Mouse (Mus musculus): ENCODE data around the gene Snx1. TPM values are rescaled to one million over a fixed set of nuclear protein-coding genes. Genes with fewer than 3 reads are reported as not detected.
A peak's percentile ranks its signal among the peaks of the same experiment; 100 is the strongest.

Gene Snx1
- polyA plus RNA-seq, 1 experiment = 131 TPM

DNA sequence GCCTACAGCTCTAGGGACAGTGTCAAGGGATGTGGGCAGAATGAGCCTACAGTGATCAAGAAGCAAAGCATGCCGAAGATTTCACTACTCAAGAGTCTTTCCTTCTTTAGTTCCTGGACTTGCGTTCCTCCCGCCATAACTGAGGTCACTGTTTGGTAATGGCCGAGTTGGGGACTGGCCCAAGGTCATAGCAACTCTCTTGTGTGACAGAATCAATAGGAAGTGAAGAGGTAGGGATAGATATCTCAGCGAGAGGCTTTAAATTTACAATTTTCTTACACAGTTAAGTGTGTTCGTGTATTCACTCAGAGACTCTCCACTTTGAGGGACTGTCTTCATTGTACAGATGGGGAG lies 783 bp upstream of the Snx1 start:
- no peak for DNase-seq (ENCODE audit: low read depth)

DNA sequence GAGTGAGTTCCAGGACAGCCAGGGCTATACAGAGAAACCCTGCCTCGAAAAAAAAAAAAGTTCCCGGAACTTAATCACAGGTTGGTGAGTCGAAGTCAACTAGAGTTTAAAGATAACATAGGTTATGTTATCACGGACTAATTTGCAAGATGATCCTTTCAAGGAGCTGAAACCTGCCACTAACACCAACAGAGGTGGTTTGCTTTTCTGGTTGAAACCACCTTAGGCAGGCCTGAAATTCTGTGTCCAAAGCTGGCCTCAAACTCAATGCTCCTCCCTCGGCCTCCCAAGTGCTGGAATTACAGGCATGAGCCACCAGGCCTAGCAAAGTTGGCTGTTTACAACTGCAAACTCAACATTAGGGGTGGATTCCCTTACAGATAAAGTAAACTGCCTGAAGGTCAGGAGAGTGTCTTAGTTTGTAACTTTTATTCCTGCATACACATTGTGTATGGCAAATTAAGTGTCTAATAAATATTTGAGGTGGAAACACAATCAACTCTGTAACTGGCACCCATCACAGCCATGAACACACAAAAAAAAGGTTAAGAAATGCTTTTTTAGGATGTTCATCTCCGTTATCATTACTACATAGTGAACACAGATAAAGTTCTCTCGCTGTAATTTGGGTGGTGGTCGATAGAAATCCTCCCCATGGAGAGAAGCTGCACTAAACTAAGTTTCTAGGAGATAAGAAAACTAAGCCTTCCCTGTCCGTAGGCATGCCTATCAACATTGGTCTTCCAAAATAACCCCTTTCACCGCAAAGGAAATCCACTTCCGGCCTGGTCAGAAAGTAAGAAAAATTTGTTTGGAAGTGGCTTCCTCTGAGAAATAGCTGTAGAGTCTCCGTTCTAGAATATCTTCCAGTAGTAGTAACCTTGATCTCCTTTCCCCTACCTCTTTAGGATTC lies 588 bp downstream of the Snx1 start:
- DNase-seq (ENCODE audit: low read depth) = no peak

DNA sequence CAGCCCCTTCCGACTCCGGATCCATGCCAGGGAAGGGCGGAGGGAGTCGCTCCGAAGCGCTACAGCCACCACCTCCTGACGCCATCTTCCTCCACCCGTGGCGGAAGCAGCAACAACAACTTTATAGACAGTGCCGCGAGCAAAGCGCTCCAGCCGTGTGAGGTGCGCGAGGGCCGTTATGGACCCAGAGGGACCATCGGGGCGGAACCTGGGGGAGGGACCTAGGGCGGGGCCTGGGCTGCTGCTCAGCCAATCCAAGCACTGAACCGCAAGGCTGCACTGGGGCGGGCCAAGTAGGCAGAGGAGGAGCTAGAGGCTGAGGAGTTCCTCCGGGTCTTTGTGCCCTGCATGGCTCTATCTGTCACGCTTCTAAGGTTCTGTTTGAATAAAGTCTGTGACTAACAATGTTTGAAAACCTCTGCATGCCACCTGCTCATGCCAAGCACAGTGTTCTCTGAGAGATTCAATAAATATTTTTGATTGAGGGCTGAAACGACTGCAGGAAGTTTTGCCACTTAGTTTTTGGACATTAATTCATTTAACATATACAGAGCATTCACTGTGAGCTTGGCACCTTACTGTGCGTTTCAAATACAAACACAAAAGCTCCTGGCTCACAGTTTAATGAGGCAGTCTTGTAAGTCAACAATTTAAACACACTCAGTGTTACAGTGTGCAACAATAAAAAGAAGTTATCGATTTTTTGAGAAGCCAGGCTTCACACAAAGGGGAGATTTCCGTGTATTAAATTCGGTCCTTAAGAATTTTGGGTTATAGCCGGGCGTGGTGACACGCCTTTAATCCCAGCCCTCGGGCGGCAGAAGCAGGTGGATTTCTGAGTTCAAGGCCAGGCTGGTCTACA lies 1.5 kb downstream of the Snx1 start:
- peak; percentile 41 for DNase-seq (ENCODE audit: low read depth)

DNA sequence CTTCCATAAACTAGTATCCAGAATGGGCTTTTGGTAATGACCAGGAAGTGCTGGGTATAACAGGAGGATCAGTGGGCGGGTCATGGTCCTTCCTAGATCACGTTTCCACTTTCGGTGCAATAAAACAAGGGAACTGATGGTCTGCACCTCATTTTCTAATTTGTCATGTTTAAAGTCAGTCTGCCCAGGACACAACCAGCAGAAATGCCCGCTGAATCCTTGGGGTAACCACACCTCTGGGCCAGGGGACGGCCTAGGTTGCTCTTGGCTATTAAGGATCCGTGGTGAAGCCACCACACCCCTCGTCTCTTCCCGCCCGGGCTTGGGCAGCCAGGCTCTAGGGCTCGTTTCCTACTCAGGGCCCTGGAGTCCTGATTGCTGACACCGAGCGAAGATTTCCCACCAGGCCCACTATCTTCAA lies 2.3 kb downstream of the Snx1 start:
- no peak for DNase-seq (ENCODE audit: low read depth)

DNA sequence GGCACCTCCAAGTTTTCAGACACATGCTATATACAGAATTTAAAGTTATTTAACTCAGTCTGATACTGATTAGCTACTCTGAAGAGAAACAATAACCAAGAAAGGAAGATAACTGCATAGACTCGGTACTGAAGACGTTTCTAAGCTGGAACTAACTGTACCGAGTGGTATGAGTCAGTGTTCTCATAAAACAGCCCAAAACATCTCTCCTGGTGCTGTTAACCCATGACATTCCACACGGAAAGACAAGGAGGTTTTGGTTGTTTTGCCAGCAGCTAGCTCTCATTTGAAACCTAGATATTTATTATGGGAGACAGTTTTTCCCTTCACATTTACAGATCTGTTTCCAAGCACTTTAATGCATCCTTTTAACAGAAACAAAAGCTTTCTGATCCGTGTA lies 2.7 kb downstream of the Snx1 start:
- no peak for DNase-seq (ENCODE audit: low read depth)

DNA sequence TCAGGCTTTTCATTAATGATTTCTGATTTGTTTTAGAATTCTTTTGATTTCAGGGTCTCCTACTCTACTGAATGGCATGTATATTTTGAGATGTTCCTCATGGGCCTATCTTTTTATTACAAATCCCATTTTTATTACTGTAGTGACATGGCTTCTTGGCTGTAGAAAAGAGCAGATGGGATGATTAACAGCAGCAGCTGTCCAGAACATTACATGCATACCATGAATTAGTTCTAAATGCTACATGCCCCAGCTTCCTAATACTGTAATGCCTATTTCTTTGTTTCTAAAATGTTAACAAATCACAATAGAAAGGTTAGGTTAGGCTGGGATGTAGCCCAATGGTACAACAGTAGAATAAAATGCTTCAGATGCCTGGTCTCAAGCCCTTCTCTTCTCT lies 5.0 kb downstream of the Snx1 start:
- DNase-seq (ENCODE audit: low read depth) = no peak

DNA sequence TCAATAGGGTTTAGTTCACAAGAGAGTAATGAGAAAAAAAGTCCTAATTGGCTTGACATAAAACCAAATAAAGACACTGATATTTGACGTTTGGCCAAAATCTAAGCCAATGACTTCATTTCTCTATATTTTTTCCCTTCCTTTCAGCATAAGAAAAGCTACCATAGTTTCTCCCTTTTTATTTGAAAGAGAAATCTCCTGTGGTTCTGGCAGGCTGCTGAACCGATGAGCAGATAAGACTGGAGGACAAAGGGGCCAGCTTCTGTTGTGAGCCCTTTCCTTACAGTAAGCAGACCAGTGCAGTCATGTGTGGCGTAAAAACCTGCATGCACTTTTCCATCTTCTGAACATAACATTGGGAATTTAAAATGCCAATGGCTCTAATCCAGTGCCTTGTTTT lies 5.4 kb downstream of the Snx1 start:
- DNase-seq (ENCODE audit: low read depth) = no peak

DNA sequence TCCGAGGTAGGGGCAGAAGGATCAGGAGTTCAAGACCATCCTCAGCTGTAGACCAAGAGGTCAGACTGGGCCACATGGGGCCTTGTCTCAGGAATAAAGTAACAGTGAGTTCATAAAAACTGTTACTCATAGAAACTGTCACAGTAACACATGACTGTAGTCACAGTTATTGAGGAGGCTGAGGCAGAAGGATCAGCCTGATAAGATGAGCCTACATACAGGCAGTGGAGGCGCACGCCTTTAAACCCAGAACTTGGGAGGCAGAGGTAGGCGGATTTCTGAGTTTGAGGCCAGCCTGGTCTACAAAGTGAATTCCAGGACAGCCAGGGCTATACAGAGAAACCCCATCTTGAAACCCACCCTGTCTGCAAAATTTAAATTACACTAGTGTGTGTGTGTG lies 6.3 kb downstream of the Snx1 start:
- DNase-seq (ENCODE audit: low read depth) = no peak

DNA sequence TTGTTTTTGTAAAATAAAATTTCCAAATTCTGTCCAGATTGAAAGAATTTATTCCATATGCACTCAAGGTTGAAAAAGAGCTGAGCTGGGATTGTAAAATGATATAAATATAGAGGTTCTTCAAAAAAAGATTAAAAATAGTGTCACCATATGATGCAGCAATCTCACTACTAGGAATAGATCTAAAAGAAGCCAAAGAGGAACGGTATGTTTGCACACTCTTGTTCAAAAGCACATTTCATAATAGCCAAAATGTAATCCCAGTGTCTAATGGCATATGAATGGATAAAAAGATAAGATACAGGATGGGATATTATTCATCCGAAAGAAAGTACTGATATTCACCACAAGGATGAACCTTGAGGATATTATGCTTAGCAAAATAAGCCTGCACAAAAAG lies 6.9 kb downstream of the Snx1 start:
- DNase-seq (ENCODE audit: low read depth) = no peak

DNA sequence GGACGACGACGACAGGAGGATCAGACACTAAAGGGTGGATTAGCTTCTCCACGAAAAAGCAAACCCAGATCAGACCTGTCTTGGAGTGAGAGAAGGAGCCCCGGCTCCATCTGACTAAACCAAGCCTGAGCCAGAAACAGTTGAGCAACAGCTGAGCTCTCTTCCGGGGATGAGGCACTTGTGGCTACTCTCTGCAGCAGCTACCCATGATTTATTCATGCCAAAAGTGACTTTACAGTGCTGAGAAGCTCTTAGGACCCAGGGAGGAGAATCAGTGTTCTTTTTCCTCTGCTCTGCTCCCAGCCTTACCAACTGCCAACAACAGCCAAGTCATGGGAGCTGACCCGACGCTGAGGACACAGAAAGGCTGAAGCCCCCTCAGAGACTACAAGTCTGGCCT lies 9.5 kb downstream of the Snx1 start:
- DNase-seq (ENCODE audit: low read depth) = no peak

DNA sequence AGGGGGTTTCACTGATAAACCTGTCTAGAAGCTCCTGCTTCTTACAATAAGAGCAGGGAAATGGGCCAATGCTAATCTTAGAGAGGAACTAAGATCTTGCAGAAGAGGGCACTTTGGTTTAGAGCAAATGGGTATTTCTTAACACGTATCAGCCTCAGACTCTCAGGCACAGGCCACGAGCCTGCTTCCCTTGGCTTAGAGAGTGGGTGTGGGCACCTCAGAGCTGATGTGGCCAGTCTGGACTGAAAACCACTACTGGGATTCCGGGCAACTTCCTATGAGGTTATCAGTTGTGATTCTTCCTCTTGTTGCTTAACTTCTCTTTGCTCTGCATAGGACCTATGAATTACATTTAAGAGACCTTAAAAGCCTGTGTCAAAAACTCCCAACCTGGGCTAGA lies 12.0 kb downstream of the Snx1 start:
- no peak for DNase-seq (ENCODE audit: low read depth)

DNA sequence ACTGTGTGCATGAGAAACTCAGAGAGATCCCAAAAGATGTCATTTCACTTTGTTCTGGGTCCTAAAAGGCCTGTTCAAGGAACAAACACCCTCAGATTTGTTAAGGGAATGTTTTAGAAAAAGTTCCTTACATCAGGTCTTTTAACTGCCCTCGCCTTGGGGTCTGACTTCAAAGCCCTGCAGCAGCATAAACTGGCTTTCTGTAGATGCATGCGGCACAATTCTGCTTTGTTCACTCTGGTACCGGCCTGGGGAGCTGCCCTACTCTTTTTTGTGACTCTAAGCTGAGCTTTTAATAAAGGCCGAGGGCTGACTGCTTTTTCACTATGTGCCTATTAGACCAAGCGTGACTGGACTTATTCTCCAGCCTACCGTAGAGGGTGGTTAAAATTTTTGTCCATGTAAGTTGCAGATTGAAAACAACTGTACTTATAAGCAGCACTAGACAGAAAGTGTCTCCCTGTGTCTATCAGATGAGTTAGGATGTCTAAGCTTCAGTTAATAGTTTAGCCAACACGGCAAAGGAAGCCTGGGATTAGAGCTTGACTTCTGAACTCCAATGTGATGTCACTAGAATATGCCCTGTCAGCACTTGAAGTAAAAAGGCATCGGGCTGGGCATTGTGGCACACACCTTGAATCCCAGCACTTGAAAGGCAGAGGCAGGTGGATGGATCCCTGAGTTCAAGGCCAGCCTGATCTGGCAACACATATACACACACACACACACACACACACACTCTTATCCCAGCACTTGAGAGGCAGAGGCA lies 15.6 kb downstream of the Snx1 start:
- DNase-seq (ENCODE audit: low read depth) = no peak

DNA sequence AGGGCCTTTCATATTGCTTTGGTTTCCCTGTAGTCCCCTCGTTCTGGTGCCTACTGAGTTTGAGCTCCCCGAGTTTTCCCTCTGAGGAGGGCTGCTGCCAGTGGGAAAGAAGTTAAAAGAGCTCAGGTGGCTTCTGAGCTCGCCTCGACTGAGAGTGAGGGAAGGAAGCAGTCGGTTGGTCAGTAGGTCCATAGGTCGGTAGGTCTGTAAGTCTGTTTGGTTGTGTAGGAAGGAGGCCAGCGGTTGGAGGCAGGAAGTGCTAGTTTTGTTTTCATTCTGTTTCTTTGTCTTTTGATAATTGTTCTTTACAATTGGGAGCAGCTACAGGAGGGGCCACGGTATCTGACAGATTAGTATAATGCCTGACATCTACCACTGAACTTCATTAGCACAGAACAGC lies 16.3 kb downstream of the Snx1 start:
- no peak for DNase-seq (ENCODE audit: low read depth)

DNA sequence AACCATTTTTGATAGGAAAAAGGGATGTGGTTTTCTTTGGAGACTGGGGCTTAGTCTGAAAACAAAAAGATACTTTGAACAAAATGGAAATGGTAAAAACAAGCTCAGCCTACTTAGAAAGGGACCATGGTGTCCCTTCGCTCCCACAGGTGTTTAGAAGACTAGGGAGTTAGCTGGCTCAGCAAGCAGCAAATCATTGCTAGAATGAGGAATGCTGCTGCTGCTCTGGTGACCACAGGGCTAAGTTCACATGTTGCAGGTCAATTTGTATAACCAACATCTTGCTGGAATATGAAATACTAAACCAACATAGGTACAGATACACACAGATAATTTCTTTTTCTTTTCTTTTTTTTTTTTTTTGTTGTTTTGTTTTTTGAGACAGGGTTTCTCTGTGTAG lies 16.8 kb downstream of the Snx1 start:
- DNase-seq (ENCODE audit: low read depth) = no peak

DNA sequence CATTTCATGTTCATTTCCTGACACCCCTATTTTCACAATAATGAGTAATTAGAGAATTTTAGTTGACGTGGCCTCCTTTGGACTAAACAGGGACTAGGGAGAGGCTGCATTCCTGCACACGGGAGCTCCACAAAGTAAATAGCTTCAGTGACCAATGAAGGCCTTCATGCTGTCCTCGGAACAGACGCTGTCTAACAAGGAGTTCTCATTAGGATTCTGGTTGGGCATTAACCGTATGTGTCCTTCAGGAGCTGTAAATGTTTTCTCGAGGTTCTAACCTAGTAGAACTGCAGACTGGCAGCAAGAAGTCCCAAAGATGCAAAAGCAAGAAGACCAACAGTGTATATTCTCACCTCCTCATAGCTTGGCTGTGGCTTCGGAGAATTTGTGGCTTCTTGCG lies 21.2 kb downstream of the Snx1 start:
- no peak for DNase-seq (ENCODE audit: low read depth)

DNA sequence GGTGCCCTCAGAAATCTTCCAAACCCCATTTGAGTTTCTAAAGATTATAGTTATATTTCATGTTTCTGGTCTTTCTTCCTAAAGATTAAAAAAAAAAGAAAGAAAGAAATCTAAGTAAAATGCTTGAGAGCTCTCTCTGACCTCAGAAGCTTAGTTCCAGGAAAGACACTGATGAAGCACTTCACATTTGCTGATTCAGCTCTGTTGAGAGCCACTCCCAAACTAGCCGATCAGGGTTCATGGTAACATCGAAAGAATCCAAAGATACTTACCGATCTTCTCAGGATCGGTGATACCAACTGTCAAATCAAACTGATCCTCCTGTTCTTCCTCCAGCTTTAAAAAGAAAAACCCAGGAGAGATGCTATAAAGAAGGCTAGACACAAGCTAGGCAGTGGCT lies 21.8 kb downstream of the Snx1 start:
- no peak for DNase-seq (ENCODE audit: low read depth)

DNA sequence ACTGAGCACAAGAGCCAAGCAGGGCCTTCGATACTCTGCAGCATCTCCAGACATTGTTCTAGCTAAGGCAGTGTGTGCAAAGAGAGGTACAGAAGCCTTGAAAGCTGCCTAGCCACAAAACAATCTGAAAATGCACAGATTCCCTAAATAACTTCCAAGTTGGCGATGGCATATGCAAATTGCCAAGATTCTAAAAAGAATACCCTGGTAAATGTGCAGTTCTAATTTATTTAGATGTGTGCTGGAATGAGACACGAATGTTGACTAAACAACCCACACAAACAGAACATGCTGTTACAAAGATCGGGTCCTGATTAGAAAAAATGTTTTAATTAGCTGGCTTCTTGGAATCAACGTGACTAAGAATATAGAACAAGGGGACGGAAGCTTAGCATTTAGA lies 23.7 kb downstream of the Snx1 start:
- no peak for DNase-seq (ENCODE audit: low read depth)

DNA sequence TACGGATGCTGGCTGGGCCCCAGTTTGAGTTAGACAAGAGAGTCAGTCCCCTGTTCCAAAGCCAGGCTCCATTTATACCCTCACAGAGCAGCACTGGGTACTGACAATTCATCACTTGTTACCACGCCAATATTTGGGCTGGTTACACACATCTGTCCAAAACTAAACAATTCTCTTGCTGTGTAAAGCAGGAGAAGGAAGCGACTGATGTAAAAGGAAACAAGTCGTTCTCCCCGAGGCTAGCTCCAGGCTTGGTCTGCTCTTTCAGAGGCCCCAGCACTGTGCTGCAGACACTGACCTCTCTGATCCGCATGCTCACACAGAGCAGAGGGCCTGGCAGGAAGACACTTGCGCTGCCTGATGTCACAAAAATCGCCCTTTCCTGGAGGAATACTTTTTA lies 24.8 kb downstream of the Snx1 start:
- no peak for DNase-seq (ENCODE audit: low read depth)

DNA sequence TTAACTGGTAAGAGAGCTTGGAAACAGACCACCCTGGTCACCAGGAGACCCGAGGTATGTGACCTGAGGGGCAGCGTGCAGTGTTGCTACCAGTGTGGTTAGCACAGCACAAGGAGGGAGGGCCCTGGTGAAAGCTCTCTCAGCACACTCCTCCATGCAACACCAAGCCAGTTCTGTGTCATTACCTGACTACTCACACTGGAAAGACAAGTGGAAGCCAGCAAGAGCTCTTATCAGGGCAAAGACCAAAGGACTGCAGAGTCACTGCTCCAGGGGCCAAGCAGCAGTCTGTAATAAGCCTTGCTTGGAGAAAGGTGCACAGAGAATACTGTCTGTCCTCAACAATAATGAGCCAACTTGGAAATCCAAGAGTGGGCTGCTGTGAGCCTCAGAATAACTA lies 33.7 kb downstream of the Snx1 start:
- no peak for DNase-seq (ENCODE audit: low read depth)

DNA sequence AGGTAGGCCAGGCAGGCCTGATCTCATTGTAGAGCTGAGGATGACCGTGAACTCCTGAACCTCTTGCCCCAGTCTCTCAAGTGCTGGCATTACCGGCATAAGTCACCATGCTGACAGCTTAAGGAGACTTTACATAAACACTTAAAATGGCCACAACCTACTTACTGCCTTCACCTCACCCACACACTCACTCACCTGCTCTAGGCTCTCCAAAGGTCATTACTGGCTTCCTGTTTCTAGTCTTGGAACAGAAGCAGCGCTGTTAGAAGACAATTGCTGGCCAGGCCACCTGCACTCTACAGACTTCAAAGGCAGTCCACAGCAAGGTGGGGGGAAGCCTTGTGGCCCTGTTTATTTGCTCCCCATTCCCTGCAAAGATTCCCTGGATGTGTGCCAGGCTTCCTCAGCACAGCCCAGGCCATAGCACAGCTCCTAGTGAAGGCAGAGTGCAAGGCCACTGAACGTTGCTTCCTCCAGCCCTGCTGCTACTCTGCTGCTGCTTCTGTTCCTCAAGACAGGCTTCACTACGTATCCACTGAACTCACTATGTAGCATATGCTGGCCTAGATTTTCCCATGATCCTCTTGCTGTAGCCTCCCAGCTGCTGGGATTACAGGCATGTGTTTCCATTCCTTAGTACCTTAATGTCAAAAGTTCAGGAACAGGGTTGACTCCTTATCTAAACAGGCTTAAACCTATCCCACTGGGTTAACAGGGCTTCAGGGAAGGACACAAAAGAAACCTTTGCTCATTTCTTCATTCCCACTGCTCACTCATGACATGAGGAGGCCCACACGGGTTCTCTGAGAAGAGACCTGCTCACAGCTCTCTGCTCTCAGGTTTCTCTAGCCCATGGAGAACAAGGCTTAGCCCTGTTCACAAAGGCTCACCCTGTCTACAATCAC lies 34.8 kb downstream of the Snx1 start:
- DNase-seq (ENCODE audit: low read depth) = peak; percentile 17

DNA sequence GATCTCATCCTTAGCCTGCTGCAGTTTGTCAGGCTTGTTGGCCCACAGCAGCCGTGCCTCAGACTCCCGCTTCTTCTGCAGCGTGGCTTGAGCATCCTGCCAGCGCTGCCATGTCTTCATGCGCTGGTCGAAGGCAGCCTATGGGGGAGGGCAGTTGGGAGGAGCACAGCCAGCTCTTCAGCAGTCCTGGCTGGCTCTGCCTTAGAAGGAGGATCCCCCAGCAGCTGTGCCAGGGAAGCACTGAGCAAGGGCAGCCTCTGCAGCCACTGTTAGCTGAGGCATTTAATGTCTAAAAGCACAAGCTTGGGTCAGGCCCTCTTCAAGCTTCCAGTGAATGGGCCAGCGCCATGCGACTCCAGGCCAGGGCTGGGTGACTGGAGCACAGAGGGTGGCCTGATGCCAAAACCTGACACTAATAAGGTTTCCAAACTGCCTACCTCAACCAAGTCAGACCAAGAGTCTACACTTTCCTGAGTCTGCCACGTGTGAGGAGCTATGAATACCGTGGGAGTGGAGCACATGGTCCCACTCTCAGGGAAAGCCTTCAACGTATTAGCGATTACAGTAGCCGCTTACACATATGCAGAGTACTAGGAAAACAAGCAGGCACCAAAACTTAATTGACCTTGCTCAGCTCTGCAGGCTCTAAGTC lies 35.7 kb downstream of the Snx1 start:
- no peak for DNase-seq (ENCODE audit: low read depth)

Data from gonadal fat pad, adult 2 months (tissue).